Mouse (Mus musculus): ENCODE data around the gene Bhlha15. TPM values are rescaled to one million over a fixed set of nuclear protein-coding genes. Genes with fewer than 3 reads are reported as not detected.

Gene Bhlha15
- total RNA-seq, 2 experiments from 2014 or later = 0.07 TPM; not detected in 1

- DNase-seq = no peak
These were observed 759 bp upstream of the Bhlha15 start for GRCm38 (mm10) chr5:144189327-144189726.

GRCm38 (mm10) chr5:144191026-144191425 lies 940 bp downstream of the Bhlha15 start:
- no peak for DNase-seq

- no peak for DNase-seq
These were observed 2.6 kb downstream of the Bhlha15 start for GRCm38 (mm10) chr5:144192673-144193072.

- DNase-seq = no peak
These were observed 4.3 kb downstream of the Bhlha15 start for GRCm38 (mm10) chr5:144194416-144194815.

DNA sequence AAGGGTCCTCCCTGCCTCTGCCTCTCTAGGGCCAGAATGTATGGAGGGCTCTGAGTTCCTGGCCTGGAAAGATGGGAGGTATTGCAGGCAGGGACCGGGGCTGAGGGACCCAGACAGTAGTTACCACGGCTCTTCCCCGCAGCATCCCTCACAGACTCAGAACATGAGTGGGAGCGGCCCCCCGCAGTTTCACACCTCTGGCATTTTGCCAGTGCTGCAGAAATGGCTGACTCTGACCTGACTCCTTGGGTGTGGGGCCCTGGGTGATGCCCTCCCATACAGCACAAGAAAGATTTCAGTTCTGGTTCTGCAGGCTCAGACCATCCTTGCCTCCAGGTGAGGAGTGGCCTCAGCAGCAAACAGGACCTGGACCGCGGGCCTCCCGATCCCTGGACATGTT lies 5.5 kb downstream of the Bhlha15 start:
- DNase-seq = no peak

- no peak for DNase-seq
These were observed 10.5 kb downstream of the Bhlha15 start for GRCm38 (mm10) chr5:144200616-144201015.

DNA sequence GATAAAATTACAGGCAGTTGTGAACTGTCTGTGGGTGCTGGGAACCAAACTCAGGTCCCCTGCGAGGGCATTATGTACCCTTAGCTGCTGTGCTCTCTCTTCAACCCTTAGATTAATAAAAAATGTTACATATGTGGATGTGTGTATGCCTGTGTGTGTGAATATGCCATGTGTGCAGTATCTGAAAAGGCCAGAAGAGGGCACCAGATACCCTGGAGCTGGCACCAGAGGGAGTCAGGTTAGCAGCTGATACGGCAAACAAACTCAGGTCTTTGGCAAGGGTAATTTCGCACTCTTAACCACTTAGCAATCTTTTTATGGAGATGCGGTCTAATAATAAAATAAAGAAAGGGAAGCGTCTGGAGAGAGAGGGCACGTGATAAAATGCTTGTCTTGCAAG lies 12.3 kb downstream of the Bhlha15 start:
- DNase-seq = no peak

- no peak for DNase-seq
These were observed 13.4 kb downstream of the Bhlha15 start for GRCm38 (mm10) chr5:144203398-144203959.

- no peak for DNase-seq
These were observed 14.2 kb downstream of the Bhlha15 start for GRCm38 (mm10) chr5:144204303-144204702.

GRCm38 (mm10) chr5:144204911-144205310 lies 14.8 kb downstream of the Bhlha15 start:
- DNase-seq = no peak

- DNase-seq = no peak
These were observed 16.0 kb downstream of the Bhlha15 start for GRCm38 (mm10) chr5:144206069-144206468.

GRCm38 (mm10) chr5:144207478-144207877 lies 17.4 kb downstream of the Bhlha15 start:
- DNase-seq = peak; percentile 26 to 75

- DNase-seq = peak; percentile 45 to 70
These were observed 24.4 kb downstream of the Bhlha15 start for GRCm38 (mm10) chr5:144214453-144214852.

- DNase-seq = no peak
These were observed 25.9 kb downstream of the Bhlha15 start for GRCm38 (mm10) chr5:144215992-144216391.

DNA sequence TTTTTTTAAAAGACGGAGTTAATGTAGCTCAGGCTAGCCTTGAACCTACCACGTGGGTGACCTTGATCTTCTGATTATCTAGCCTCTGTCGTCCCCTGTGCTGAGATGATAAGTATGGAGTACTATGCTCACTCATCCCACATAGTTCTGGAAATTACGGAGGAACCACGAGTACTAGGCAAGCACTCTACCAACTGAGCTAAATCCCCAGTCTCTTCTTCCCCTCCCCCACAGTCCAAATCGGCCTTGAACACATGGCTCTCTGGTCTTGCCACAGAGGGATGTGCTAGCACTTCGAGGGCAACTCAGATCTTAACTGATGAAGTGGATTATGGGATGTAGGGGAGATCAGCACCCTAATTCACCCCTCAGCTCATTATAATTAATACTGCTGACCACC lies 28.0 kb downstream of the Bhlha15 start:
- DNase-seq = no peak

GRCm38 (mm10) chr5:144219306-144219705 lies 29.2 kb downstream of the Bhlha15 start:
- DNase-seq = peak; percentile 23 to 43

GRCm38 (mm10) chr5:144219936-144220335 lies 29.9 kb downstream of the Bhlha15 start:
- DNase-seq = no peak

DNA sequence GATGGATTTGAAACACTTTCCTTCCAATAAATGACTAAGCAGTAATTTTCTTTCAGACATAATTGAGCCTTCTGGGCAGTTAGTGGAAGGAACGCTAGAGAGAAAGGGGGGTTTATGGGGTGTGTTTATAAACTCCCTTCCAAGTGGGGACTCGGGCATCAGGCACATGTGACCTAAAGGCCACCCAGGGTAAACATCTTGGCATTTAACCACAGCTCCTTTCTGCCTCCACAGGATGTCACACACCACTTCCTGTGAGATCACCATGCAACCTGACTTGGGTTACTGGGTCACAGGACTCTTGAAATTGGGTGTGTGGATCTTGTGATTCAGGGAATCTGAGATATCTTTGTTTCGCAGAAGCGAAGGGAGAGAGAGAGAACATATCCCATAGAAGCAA lies 31.2 kb downstream of the Bhlha15 start:
- peak; percentile 20 to 71 for DNase-seq

DNA sequence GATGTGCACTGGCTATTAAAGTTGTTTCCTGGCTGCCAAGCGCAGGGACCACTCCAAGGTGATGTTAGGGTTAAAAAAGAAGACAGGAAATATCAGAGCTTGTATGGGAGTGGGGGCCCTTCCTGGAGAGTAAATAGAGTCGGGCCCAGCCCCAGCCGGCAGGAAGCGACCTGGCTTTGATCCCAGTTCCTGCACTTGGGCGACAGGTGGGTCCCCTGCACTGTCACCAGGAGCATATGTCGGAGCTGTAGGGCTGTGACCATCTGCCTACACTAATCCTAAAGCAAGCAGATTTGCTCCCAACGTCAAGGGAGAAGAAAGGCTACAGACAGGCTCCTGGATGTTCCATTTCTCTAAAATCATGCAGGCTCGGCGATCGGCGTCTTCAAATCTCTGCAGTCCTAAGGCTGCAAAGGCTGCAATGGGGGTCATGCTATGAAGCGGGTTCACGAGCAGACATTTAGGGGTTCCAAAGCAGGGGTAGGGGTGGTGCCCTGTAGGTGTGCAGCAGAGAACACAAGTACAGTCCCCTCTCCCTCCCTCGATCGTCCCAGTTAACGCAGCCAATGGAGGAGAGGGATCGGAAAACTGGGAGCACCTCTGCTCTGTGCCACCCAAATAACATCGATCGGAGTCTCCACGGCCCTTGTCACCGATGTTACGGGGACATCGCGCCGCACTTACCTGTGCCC lies 32.9 kb downstream of the Bhlha15 start:
- peak; percentile 60 to 84 for DNase-seq

DNA sequence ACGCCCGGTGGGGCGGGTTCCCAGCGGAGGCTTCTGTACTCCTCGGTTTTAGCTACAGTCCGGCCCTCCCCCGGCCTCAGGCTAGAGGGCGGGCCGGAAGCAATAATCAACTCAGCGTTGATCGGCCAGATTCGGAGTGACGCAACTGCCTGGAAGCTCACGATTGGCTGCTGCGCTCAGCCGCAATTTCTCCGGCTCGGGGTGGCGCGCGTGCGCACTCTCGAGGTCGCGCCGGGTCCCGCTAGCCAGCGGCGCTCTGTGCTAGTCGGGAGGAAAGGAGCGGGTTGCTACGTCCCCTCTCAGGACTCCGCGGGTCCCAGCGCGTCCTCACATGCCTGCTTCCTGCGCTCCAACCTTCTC lies 33.4 kb downstream of the Bhlha15 start, which contains the start of gene Tecpr1:
TSS of gene Tecpr1 (minus strand) at position 113 of the 360 bp plus-strand sequence.
- peak; percentile 95 to 98 for DNase-seq

GRCm38 (mm10) chr5:144223899-144224816 lies 34.1 kb downstream of the Bhlha15 start:
- no peak for DNase-seq

DNA sequence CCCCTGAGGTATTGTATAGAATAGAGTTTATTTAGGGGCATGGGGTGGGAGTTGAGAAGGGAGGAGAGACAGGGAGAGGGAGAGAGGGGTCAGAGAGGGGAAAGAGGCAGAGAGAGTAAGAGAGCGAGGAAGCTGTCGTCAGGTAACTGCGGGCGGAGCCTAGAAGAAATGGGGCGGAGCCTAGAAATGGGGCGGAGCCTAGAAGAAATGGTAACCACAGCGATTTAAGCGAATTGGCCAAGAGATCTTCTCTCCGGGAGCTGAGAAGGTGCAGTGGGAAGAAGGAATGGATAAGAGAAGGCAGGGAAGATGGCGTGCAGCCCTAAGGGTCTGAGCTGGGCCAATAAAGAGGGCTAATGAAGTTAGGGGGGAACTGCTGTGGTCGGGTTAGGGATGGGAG lies 36.1 kb downstream of the Bhlha15 start:
- no peak for DNase-seq

- DNase-seq = no peak
These were observed 40.1 kb downstream of the Bhlha15 start for GRCm38 (mm10) chr5:144230216-144230615.

Data from heart, adult 18-20 months (tissue).